Mouse (Mus musculus): Measurements from ENCODE around the gene Tmbim4. TPM values are rescaled to one million over a fixed set of nuclear protein-coding genes. Genes with fewer than 3 reads are reported as not detected.

Tmbim4 gene
- polyA plus RNA-seq, 1 experiment from 2014 or later = 101 TPM

- under 1% methylated on average over 57 of the region's 57 CpGs for WGBS
- Histone ChIP-seq H3K4me2 (peak within 1 kb of the TSS; percentile 94), H3K9me3 (no peaks in the 10 kb centered on the region), H3K27me3 (no peaks in the 10 kb centered on the region), H3K4me3 (peak within 1 kb of the TSS; percentile 98), H3K36me3 (peaks cover 16% of the 10 kb centered on the region), H3K27ac (replicated peaks) (peak within 1 kb of the TSS; percentile 64), H3K4me1 (replicated peaks) (peaks cover 26% of the 10 kb centered on the region), H3K9ac (peak within 1 kb of the TSS; percentile 73)
- ATAC-seq (ENCODE audit: low FRiP score, low read depth) = peak; percentile 96
Observed at GRCm38 (mm10) chr10:120226871-120227661, 25.7 kb downstream of the Tmbim4 start, which contains the start of gene Llph. Gene Llph, plus strand, starts transcription at chr10:120227070.

- peaks cover 21% of the 10 kb centered on the region for H3K4me1 ChIP-seq (replicated peaks)
- peaks cover 21% of the 10 kb centered on the region for H3K36me3 ChIP-seq
- no peak overlapping the region for H3K4me2 ChIP-seq
- no peak for ATAC-seq (ENCODE audit: low FRiP score, low read depth)
- H3K4me3 ChIP-seq = no peak overlapping the region
- no peak overlapping the region for H3K27ac ChIP-seq (replicated peaks)
- H3K9me3 ChIP-seq = no peaks in the 10 kb centered on the region
- 31% methylated on average over 5 of the region's 5 CpGs for WGBS
- no peaks in the 10 kb centered on the region for H3K27me3 ChIP-seq
- no peak overlapping the region for H3K9ac ChIP-seq
Observed at GRCm38 (mm10) chr10:120231718-120232117, 30.3 kb downstream of the Tmbim4 start.

- WGBS = 34% methylated on average over 18 of the region's 18 CpGs
- Histone ChIP-seq H3K9me3 (no peaks in the 10 kb centered on the region), H3K36me3 (peaks cover 19% of the 10 kb centered on the region), H3K4me1 (replicated peaks) (peaks cover 7% of the 10 kb centered on the region; the same call in 1 of the 2 replicates), H3K4me2 (no peak overlapping the region), H3K4me3 (no peak overlapping the region), H3K27me3 (no peaks in the 10 kb centered on the region), H3K27ac (replicated peaks) (no peak overlapping the region), H3K9ac (no peak overlapping the region)
- ATAC-seq (ENCODE audit: low FRiP score, low read depth) = no peak
Observed at GRCm38 (mm10) chr10:120233655-120234367, 32.4 kb downstream of the Tmbim4 start.

- H3K36me3 ChIP-seq = 0 out of 2 replicates have a peak, but pooled peaks cover 5% of the 10 kb centered on the region
- H3K27me3 ChIP-seq = no peaks in the 10 kb centered on the region
- no peak overlapping the region for H3K4me2 ChIP-seq
- no peak for ATAC-seq (ENCODE audit: low FRiP score, low read depth)
- H3K4me1 ChIP-seq (replicated peaks) = no peaks in the 10 kb centered on the region
- no peak overlapping the region for H3K9ac ChIP-seq
- no peak overlapping the region for H3K27ac ChIP-seq (replicated peaks)
- no peaks in the 10 kb centered on the region for H3K9me3 ChIP-seq
- 74% methylated on average over 9 of the region's 9 CpGs for WGBS
- H3K4me3 ChIP-seq = no peak overlapping the region
Observed at GRCm38 (mm10) chr10:120236855-120237254, 35.5 kb downstream of the Tmbim4 start.

GRCm38 (mm10) chr10:120238241-120238640 is 36.9 kb downstream of the Tmbim4 start:
- WGBS = 87% methylated on average over 8 of the region's 8 CpGs
- no peak overlapping the region for H3K4me2 ChIP-seq
- no peak overlapping the region for H3K4me3 ChIP-seq
- H3K27me3 ChIP-seq = no peaks in the 10 kb centered on the region
- H3K27ac ChIP-seq (replicated peaks) = no peak overlapping the region
- no peak for ATAC-seq (ENCODE audit: low FRiP score, low read depth)
- H3K9me3 ChIP-seq = no peaks in the 10 kb centered on the region
- H3K4me1 ChIP-seq (replicated peaks) = no peaks in the 10 kb centered on the region
- H3K36me3 ChIP-seq = no peaks in the 10 kb centered on the region
- no peak overlapping the region for H3K9ac ChIP-seq

- Histone ChIP-seq H3K4me1 (replicated peaks) (no peaks in the 10 kb centered on the region), H3K4me2 (no peak overlapping the region), H3K4me3 (no peak overlapping the region), H3K27ac (replicated peaks) (no peak overlapping the region), H3K36me3 (no peaks in the 10 kb centered on the region), H3K9ac (no peak overlapping the region), H3K27me3 (no peaks in the 10 kb centered on the region), H3K9me3 (no peaks in the 10 kb centered on the region)
- WGBS = 62% methylated on average over 6 of the region's 6 CpGs
- ATAC-seq (ENCODE audit: low FRiP score, low read depth) = no peak
Observed at GRCm38 (mm10) chr10:120239476-120239875, 38.1 kb downstream of the Tmbim4 start.

GRCm38 (mm10) chr10:120242421-120242820 is 41.0 kb downstream of the Tmbim4 start:
- no peak overlapping the region for H3K9ac ChIP-seq
- no peak overlapping the region for H3K27ac ChIP-seq (replicated peaks)
- no peak overlapping the region for H3K4me3 ChIP-seq
- no peak for ATAC-seq (ENCODE audit: low FRiP score, low read depth)
- H3K4me1 ChIP-seq (replicated peaks) = no peaks in the 10 kb centered on the region
- no peaks in the 10 kb centered on the region for H3K27me3 ChIP-seq
- no peaks in the 10 kb centered on the region for H3K36me3 ChIP-seq
- no peaks in the 10 kb centered on the region for H3K9me3 ChIP-seq
- WGBS = 77% methylated on average over 6 of the region's 6 CpGs
- no peak overlapping the region for H3K4me2 ChIP-seq

GRCm38 (mm10) chr10:120245681-120246080 is 44.3 kb downstream of the Tmbim4 start:
- H3K9ac ChIP-seq = no peak overlapping the region
- no peak for ATAC-seq (ENCODE audit: low FRiP score, low read depth)

GRCm38 (mm10) chr10:120246994-120247750 is 45.8 kb downstream of the Tmbim4 start:
- Histone ChIP-seq H3K36me3 (no peaks in the 10 kb centered on the region), H3K4me1 (replicated peaks) (no peaks in the 10 kb centered on the region), H3K27ac (replicated peaks) (no peak overlapping the region), H3K4me2 (no peak overlapping the region), H3K9ac (no peak overlapping the region), H3K27me3 (no peaks in the 10 kb centered on the region), H3K9me3 (no peaks in the 10 kb centered on the region), H3K4me3 (no peak overlapping the region)
- no peak for ATAC-seq (ENCODE audit: low FRiP score, low read depth)
- 49% methylated on average over 9 of the region's 9 CpGs for WGBS

More at GRCm38 (mm10) chr10:120245681-120246080, 44.3 kb downstream of the Tmbim4 start:
- Histone ChIP-seq H3K9me3 (no peaks in the 10 kb centered on the region), H3K27me3 (no peaks in the 10 kb centered on the region), H3K36me3 (no peaks in the 10 kb centered on the region), H3K27ac (replicated peaks) (no peak overlapping the region), H3K4me2 (no peak overlapping the region), H3K4me1 (replicated peaks) (no peaks in the 10 kb centered on the region), H3K4me3 (no peak overlapping the region)
- WGBS = 79% methylated on average over 5 of the region's 5 CpGs

GRCm38 (mm10) chr10:120250911-120251683 is 49.7 kb downstream of the Tmbim4 start:
- no peak for ATAC-seq (ENCODE audit: low FRiP score, low read depth)
- Histone ChIP-seq H3K9me3 (no peaks in the 10 kb centered on the region), H3K27me3 (no peaks in the 10 kb centered on the region), H3K4me3 (no peak overlapping the region), H3K4me1 (replicated peaks) (no peaks in the 10 kb centered on the region), H3K9ac (no peak overlapping the region), H3K4me2 (no peak overlapping the region), H3K27ac (replicated peaks) (no peak overlapping the region), H3K36me3 (no peaks in the 10 kb centered on the region)
- 61% methylated on average over 11 of the region's 11 CpGs for WGBS

- no peak for ATAC-seq (ENCODE audit: low FRiP score, low read depth)
- H3K9ac ChIP-seq = no peak overlapping the region
- H3K36me3 ChIP-seq = no peaks in the 10 kb centered on the region
- no peak overlapping the region for H3K4me3 ChIP-seq
- 90% methylated on average over 4 of the region's 4 CpGs for WGBS
- H3K9me3 ChIP-seq = no peaks in the 10 kb centered on the region
- no peaks in the 10 kb centered on the region for H3K27me3 ChIP-seq
- H3K4me2 ChIP-seq = no peak overlapping the region
- no peaks in the 10 kb centered on the region for H3K4me1 ChIP-seq (replicated peaks)
- no peak overlapping the region for H3K27ac ChIP-seq (replicated peaks)
Observed at GRCm38 (mm10) chr10:120251791-120252190, 50.4 kb downstream of the Tmbim4 start.

Data from hindbrain, embryonic 15.5 days (tissue).